Mouse (Mus musculus) regulatory T cell (primary cell): ENCODE results near the gene Serpina3f.

Source experiments
- in situ Hi-C: fragments of 300-600 bp; cut with MboI, MseI; formaldehyde crosslinking; loops from one replicate; pipeline ENCODE4 v1.15.1; 2025; ENCODE audit warnings: high pct_unique_total_duplicates

The Serpina3f gene

GRCm38 (mm10) chr12:104247553-104248002 lies 33.2 kb downstream of the Serpina3f start:
- in situ Hi-C loops: loop anchor here (10.0 kb wide), 1 partner anchor 177 kb away; no protein-coding TSS in a partner anchor

GRCm38 (mm10) chr12:104248231-104248630 lies 33.9 kb downstream of the Serpina3f start:
- in situ Hi-C loops: loop anchor here (10.0 kb wide), 1 partner anchor 177 kb away; no protein-coding TSS in a partner anchor

GRCm38 (mm10) chr12:104261041-104261440 lies 46.7 kb downstream of the Serpina3f start:
- in situ Hi-C loops: no loop called here

GRCm38 (mm10) chr12:104262863-104263262 lies 48.5 kb downstream of the Serpina3f start, which contains the start of gene Serpina3i:
Gene Serpina3i, plus strand, starts transcription at chr12:104263122.
- in situ Hi-C loops: no loop called here

- in situ Hi-C loops: no loop called here
These were observed 52.0 kb downstream of the Serpina3f start for GRCm38 (mm10) chr12:104266374-104266773.
